Mouse (Mus musculus) intestine, postnatal 0 days (tissue): Measurements from ENCODE around the gene Krt83. TPM values are rescaled to one million over a fixed set of nuclear protein-coding genes. Genes with fewer than 3 reads are reported as not detected.
A peak's percentile ranks its signal among the peaks of the same experiment; 100 is the strongest.

Experiments
- ATAC-seq: fragments of 200-750 bp; cut with Nextera tagmentation; 2 replicates; pipeline ENCODE4 v1.8.0; 2017; ENCODE audit warnings: mild to moderate bottlenecking, moderate TSS enrichment, moderate library complexity
- H3K27ac ChIP-seq: fragments of 300-500 bp; sonication (generic); 2 replicates; pipeline ENCODE4 v1.5.1; 2014; ENCODE audit warnings: mild to moderate bottlenecking, low read depth, low read length, moderate library complexity
- H3K27me3 ChIP-seq: fragments of 300-500 bp; sonication (generic); replicated peaks from 2 replicates; pipeline ENCODE4 v1.6.1; 2014; ENCODE audit warnings: low read length, mixed read lengths; ENCODE audit not compliant: control insufficient read depth, insufficient read depth
- H3K36me3 ChIP-seq: fragments of 300-500 bp; sonication (generic); 2 replicates; pipeline ENCODE4 v1.6.1; 2014; ENCODE audit warnings: mild to moderate bottlenecking, moderate library complexity; ENCODE audit not compliant: control insufficient read depth, insufficient read depth
- H3K4me1 ChIP-seq: fragments of 300-500 bp; sonication (generic); replicated peaks from 2 replicates; pipeline ENCODE4 v1.6.1; 2014; ENCODE audit warnings: antibody characterized with exemption, low read length, mixed read lengths; ENCODE audit not compliant: control insufficient read depth, insufficient read depth
- H3K4me2 ChIP-seq: fragments of 300-500 bp; sonication (generic); replicated peaks from 2 replicates; pipeline ENCODE4 v1.6.1; 2014; ENCODE audit warnings: low read depth, mild to moderate bottlenecking, moderate library complexity
- H3K4me3 ChIP-seq: fragments of 300-500 bp; sonication (generic); 2 replicates; pipeline ENCODE4 v1.5.1; 2014; ENCODE audit warnings: low read depth, low read length
- H3K9ac ChIP-seq: fragments of 300-500 bp; sonication (generic); 2 replicates; pipeline ENCODE4 v1.6.1; 2014; ENCODE audit warnings: mild to moderate bottlenecking, low read depth, low read length
- H3K9me3 ChIP-seq: fragments of 300-500 bp; sonication (generic); 2 replicates; pipeline ENCODE4 v1.6.1; 2016; ENCODE audit warnings: mixed run types; ENCODE audit not compliant: control insufficient read depth
- CTCF ChIP-seq: sonication (generic); IDR thresholded peaks from 2 replicates; pipeline ENCODE4 v1.5.1; 2016; ENCODE audit warnings: low read depth, mild to moderate bottlenecking, control low read depth, antibody characterized with exemption, moderate library complexity
- WGBS: fragments of 180-500 bp; shearing (Covaris S2); extraction: QIAGEN DNeasy Blood & Tissue Kit; methylation state at CpG from one replicate; pipeline ENCODE4 v1.1.7; 2014; 5-methylcytosine and 5-hydroxymethylcytosine counted together
- polyA plus RNA-seq: library from polyadenylated mRNA; unstranded; fragments of >200 nt; fragmentation: Nextera tagmentation; extraction: Ambion mirVana; gene quantifications from 2 replicates; pipeline ENCODE4 v1.2.1, GENCODE M21; 2015

The Krt83 gene
- not detected in 2 replicates for polyA plus RNA-seq

GRCm38 (mm10) chr15:101491431-101491830 is at the start of gene Krt83:
Krt83 (minus strand) TSS chr15:101491512.
- Histone ChIP-seq H3K27ac (no peak within 1 kb of the TSS), H3K9me3 (no peaks in the 10 kb centered on the region), H3K4me1 (no peaks in the 10 kb centered on the region), H3K4me3 (no peak within 1 kb of the TSS), H3K36me3 (no peaks in the 10 kb centered on the region), H3K27me3 (no peaks in the 10 kb centered on the region), H3K4me2 (no peak within 1 kb of the TSS), H3K9ac (no peak within 1 kb of the TSS)
- no peak for TF ChIP-seq CTCF
- ATAC-seq, result no peak
- 60% methylated on average over 6 of the region's 6 CpGs for WGBS

GRCm38 (mm10) chr15:101538580-101538900 is 47.2 kb upstream of the Krt83 start:
- no peak overlapping the region for H3K27ac ChIP-seq
- H3K9ac ChIP-seq, result no peak overlapping the region
- no peak overlapping the region for H3K4me2 ChIP-seq
- no peak for ATAC-seq
- no peaks in the 10 kb centered on the region for H3K4me1 ChIP-seq
- H3K4me3 ChIP-seq, result no peak overlapping the region
- H3K36me3 ChIP-seq, result no peaks in the 10 kb centered on the region
- H3K27me3 ChIP-seq, result no peaks in the 10 kb centered on the region
- 55% methylated on average over 4 of the region's 4 CpGs for WGBS
- H3K9me3 ChIP-seq, result no peaks in the 10 kb centered on the region
- no peak for TF ChIP-seq CTCF

- Histone ChIP-seq H3K4me2 (no peak overlapping the region), H3K4me3 (no peak overlapping the region), H3K9me3 (no peaks in the 10 kb centered on the region), H3K27ac (no peak overlapping the region), H3K9ac (no peak overlapping the region), H3K4me1 (no peaks in the 10 kb centered on the region), H3K27me3 (no peaks in the 10 kb centered on the region), H3K36me3 (no peaks in the 10 kb centered on the region)
- TF ChIP-seq CTCF, result peak; percentile 53
- 34% methylated on average over 7 of the region's 7 CpGs for WGBS
- peak; percentile 55 for ATAC-seq
Observed at GRCm38 (mm10) chr15:101537864-101538579, 46.7 kb upstream of the Krt83 start.

GRCm38 (mm10) chr15:101536054-101536850 is 44.9 kb upstream of the Krt83 start:
- H3K36me3 ChIP-seq, result no peaks in the 10 kb centered on the region
- no peak overlapping the region for H3K4me2 ChIP-seq
- no peaks in the 10 kb centered on the region for H3K27me3 ChIP-seq
- ATAC-seq, result no peak
- H3K4me1 ChIP-seq, result no peaks in the 10 kb centered on the region
- no peak for TF ChIP-seq CTCF
- WGBS, result 52% methylated on average over 9 of the region's 9 CpGs
- no peak overlapping the region for H3K27ac ChIP-seq
- no peak overlapping the region for H3K9ac ChIP-seq
- no peak overlapping the region for H3K4me3 ChIP-seq
- H3K9me3 ChIP-seq, result no peaks in the 10 kb centered on the region

- no peak within 1 kb of the TSS for H3K27ac ChIP-seq
- no peaks in the 10 kb centered on the region for H3K4me1 ChIP-seq
- no peak within 1 kb of the TSS for H3K9ac ChIP-seq
- no peak for TF ChIP-seq CTCF
- no peaks in the 10 kb centered on the region for H3K27me3 ChIP-seq
- no peak within 1 kb of the TSS for H3K4me2 ChIP-seq
- WGBS, result 79% methylated on average over 7 of the region's 7 CpGs
- H3K36me3 ChIP-seq, result no peaks in the 10 kb centered on the region
- no peak within 1 kb of the TSS for H3K4me3 ChIP-seq
- no peak for ATAC-seq
- no peaks in the 10 kb centered on the region for H3K9me3 ChIP-seq
Observed at GRCm38 (mm10) chr15:101532720-101533119, 41.4 kb upstream of the Krt83 start, which contains the start of gene Krt84. Krt84 (minus strand) TSS chr15:101532820.

- Histone ChIP-seq H3K27ac (no peak overlapping the region), H3K9ac (no peak overlapping the region), H3K27me3 (no peaks in the 10 kb centered on the region), H3K4me3 (no peak overlapping the region), H3K4me2 (no peak overlapping the region), H3K36me3 (no peaks in the 10 kb centered on the region), H3K9me3 (no peaks in the 10 kb centered on the region), H3K4me1 (no peaks in the 10 kb centered on the region)
- TF ChIP-seq CTCF, result no peak
- ATAC-seq, result peak; percentile 88
- WGBS, result 33% methylated on average over 4 of the region's 4 CpGs
Observed at GRCm38 (mm10) chr15:101522556-101523232, 31.4 kb upstream of the Krt83 start.
